Mouse (Mus musculus) thymus, adult 2 months (tissue): ENCODE measurements around the gene Dbn1. TPM values are rescaled to one million over a fixed set of nuclear protein-coding genes. Genes with fewer than 3 reads are reported as not detected.

Experiments used
- DNase-seq: peaks from one replicate; pipeline ENCODE4 v3.0.0; 2021
- H3K27ac ChIP-seq: fragments of 200-500 bp; 2 replicates; pipeline ENCODE4 v1.5.1; 2012; ENCODE audit warnings: low read length, control low read depth; ENCODE audit not compliant: control insufficient read depth, insufficient read depth
- H3K27me3 ChIP-seq: fragments of 200-500 bp; 2 replicates; pipeline ENCODE4 v1.6.1; 2012; ENCODE audit warnings: mild to moderate bottlenecking, low read length, moderate library complexity, mixed read lengths; ENCODE audit not compliant: control insufficient read depth, insufficient read depth
- H3K36me3 ChIP-seq: fragments of 200-500 bp; 2 replicates; pipeline ENCODE4 v1.6.1; 2012; ENCODE audit warnings: mild to moderate bottlenecking, low read length, moderate library complexity; ENCODE audit not compliant: control insufficient read depth, insufficient read depth
- H3K4me1 ChIP-seq: fragments of 200-500 bp; replicated peaks from 2 replicates; pipeline ENCODE4 v1.6.1; 2012; ENCODE audit warnings: low read length; ENCODE audit not compliant: control insufficient read depth, insufficient read depth
- H3K4me3 ChIP-seq: fragments of 200-500 bp; 2 replicates; pipeline ENCODE4 v1.5.1; 2012; ENCODE audit warnings: mild to moderate bottlenecking, low read length, control low read depth, moderate library complexity; ENCODE audit not compliant: control insufficient read depth, insufficient read depth
- CTCF ChIP-seq: fragments of 200-500 bp; IDR thresholded peaks from 2 replicates; pipeline ENCODE4 v1.5.1; 2012; ENCODE audit warnings: mild to moderate bottlenecking, control low read depth, low read length, moderate library complexity, borderline replicate concordance; ENCODE audit not compliant: control insufficient read depth, poor library complexity, insufficient read depth; ENCODE audit errors: extremely low read depth
- POLR2A ChIP-seq: fragments of 200-500 bp; IDR thresholded peaks from 2 replicates; pipeline ENCODE4 v1.6.1; 2012; ENCODE audit warnings: mild to moderate bottlenecking, low read length, control low read depth, moderate library complexity; ENCODE audit not compliant: control insufficient read depth, poor library complexity, insufficient read depth; ENCODE audit errors: extremely low read depth
- WGBS: fragments of 180-500 bp; shearing (Covaris S2); methylation state at CpG from one replicate; pipeline ENCODE4 v1.1.7; 2018; 5-methylcytosine and 5-hydroxymethylcytosine counted together
- polyA plus RNA-seq: library from polyadenylated mRNA; depleted of rRNA; stranded (reverse); fragments of >200 nt; gene quantifications from 2 replicates; pipeline ENCODE4 v1.2.3, GENCODE M21; 2012

Dbn1 gene
- polyA plus RNA-seq, 1 experiment = 9.8 TPM

- TF ChIP-seq POLR2A = no peak
- TF ChIP-seq CTCF = no peak
- no peak overlapping the region for H3K27ac ChIP-seq
- peaks cover 11% of the 10 kb centered on the region for H3K4me1 ChIP-seq
- no peaks in the 10 kb centered on the region for H3K27me3 ChIP-seq
- no peak for DNase-seq
- no peak overlapping the region for H3K4me3 ChIP-seq
- 94% methylated on average over 10 of the region's 10 CpGs for WGBS
- no peaks in the 10 kb centered on the region for H3K36me3 ChIP-seq
These were observed 12.7 kb upstream of the Dbn1 start for GRCm38 (mm10) chr13:55500575-55500974.

GRCm38 (mm10) chr13:55498906-55499305 lies 11.0 kb upstream of the Dbn1 start:
- no peaks in the 10 kb centered on the region for H3K36me3 ChIP-seq
- no peak overlapping the region for H3K4me3 ChIP-seq
- no peaks in the 10 kb centered on the region for H3K27me3 ChIP-seq
- no peak for DNase-seq
- WGBS = 90% methylated on average over 11 of the region's 11 CpGs
- no peak overlapping the region for H3K27ac ChIP-seq
- TF ChIP-seq CTCF = no peak
- TF ChIP-seq POLR2A = no peak
- H3K4me1 ChIP-seq = peaks cover 17% of the 10 kb centered on the region

- TF ChIP-seq POLR2A = no peak
- no peak for TF ChIP-seq CTCF
- no peaks in the 10 kb centered on the region; the same call in 1 of the 2 replicates for H3K27me3 ChIP-seq
- no peaks in the 10 kb centered on the region for H3K36me3 ChIP-seq
- no peak overlapping the region for H3K27ac ChIP-seq
- H3K4me1 ChIP-seq = peaks cover 10% of the 10 kb centered on the region; the same call in 1 of the 2 replicates
- 95% methylated on average over 6 of the region's 6 CpGs for WGBS
- H3K4me3 ChIP-seq = no peak overlapping the region
- DNase-seq = no peak
These were observed 8.8 kb upstream of the Dbn1 start for GRCm38 (mm10) chr13:55496661-55497060.

- Histone ChIP-seq H3K27me3 (no peaks in the 10 kb centered on the region; the same call in 1 of the 2 replicates), H3K36me3 (no peaks in the 10 kb centered on the region)
These were observed 7.8 kb upstream of the Dbn1 start for GRCm38 (mm10) chr13:55495702-55496101.

GRCm38 (mm10) chr13:55494883-55495621 lies 7.1 kb upstream of the Dbn1 start:
- peaks cover 10% of the 10 kb centered on the region; the same call in 1 of the 2 replicates for H3K4me1 ChIP-seq
- H3K36me3 ChIP-seq = no peaks in the 10 kb centered on the region
- 26% methylated on average over 18 of the region's 18 CpGs for WGBS
- no peak overlapping the region for H3K4me3 ChIP-seq
- H3K27me3 ChIP-seq = no peaks in the 10 kb centered on the region; the same call in 1 of the 2 replicates
- H3K27ac ChIP-seq = no peak overlapping the region
- TF ChIP-seq POLR2A = no peak
- TF ChIP-seq CTCF = no peak
- DNase-seq = no peak

More at GRCm38 (mm10) chr13:55495702-55496101, 7.8 kb upstream of the Dbn1 start:
- no peak overlapping the region for H3K27ac ChIP-seq
- peaks cover 10% of the 10 kb centered on the region; the same call in 1 of the 2 replicates for H3K4me1 ChIP-seq
- TF ChIP-seq CTCF = no peak
- TF ChIP-seq POLR2A = no peak
- H3K4me3 ChIP-seq = no peak overlapping the region
- no peak for DNase-seq
- WGBS = 85% methylated on average over 4 of the region's 4 CpGs

- no peak for TF ChIP-seq POLR2A
- no peak for TF ChIP-seq CTCF
- 55% methylated on average over 2 of the region's 2 CpGs for WGBS
- peaks cover 10% of the 10 kb centered on the region; the same call in 1 of the 2 replicates for H3K4me1 ChIP-seq
- no peak for DNase-seq
- no peak overlapping the region for H3K27ac ChIP-seq
- H3K36me3 ChIP-seq = no peaks in the 10 kb centered on the region
- no peaks in the 10 kb centered on the region; the same call in 1 of the 2 replicates for H3K27me3 ChIP-seq
- no peak overlapping the region for H3K4me3 ChIP-seq
These were observed 6.3 kb upstream of the Dbn1 start for GRCm38 (mm10) chr13:55494257-55494656.
